Mouse (Mus musculus) heart, adult 2 months (tissue): Measurements from ENCODE around the gene Gm49337. TPM values are rescaled to one million over a fixed set of nuclear protein-coding genes. Genes with fewer than 3 reads are reported as not detected.

Source experiments
- DNase-seq, 2 experiments: peaks; one replicate each; pipeline ENCODE4 v3.0.0; 2021
- H3K27ac ChIP-seq: fragments of 200-600 bp; 2 replicates; pipeline ENCODE4 v1.8.1; 2022
- H3K27me3 ChIP-seq: fragments of 200-500 bp; 2 replicates; pipeline ENCODE4 v1.6.1; 2012; ENCODE audit warnings: mild to moderate bottlenecking, low read length, inconsistent platforms, mixed read lengths; ENCODE audit not compliant: control insufficient read depth, insufficient read depth
- H3K36me3 ChIP-seq: fragments of 200-500 bp; 2 replicates; pipeline ENCODE4 v1.6.1; 2012; ENCODE audit warnings: low read length, inconsistent platforms; ENCODE audit not compliant: control insufficient read depth, insufficient read depth
- H3K4me1 ChIP-seq: fragments of 200-500 bp; 2 replicates; pipeline ENCODE4 v1.6.1; 2011; ENCODE audit warnings: low read length; ENCODE audit not compliant: control insufficient read depth, insufficient read depth
- H3K4me3 ChIP-seq: fragments of 200-600 bp; 2 replicates; pipeline ENCODE4 v1.8.1; 2022
- H3K79me2 ChIP-seq: fragments of 200-500 bp; replicated peaks from 2 replicates; pipeline ENCODE4 v1.6.1; 2012; ENCODE audit warnings: mild to moderate bottlenecking, inconsistent platforms, low read length, moderate library complexity, mixed read lengths; ENCODE audit not compliant: control insufficient read depth, insufficient read depth
- H3K9ac ChIP-seq: fragments of 200-500 bp; 2 replicates; pipeline ENCODE4 v1.6.1; 2012; ENCODE audit warnings: low read depth, mild to moderate bottlenecking, control low read depth, inconsistent platforms, low read length, mixed read lengths
- CTCF ChIP-seq: fragments of 200-600 bp; IDR thresholded peaks from 2 replicates; pipeline ENCODE4 v1.8.1; 2022; ENCODE audit warnings: antibody characterized with exemption, mild to moderate bottlenecking, moderate library complexity
- EP300 ChIP-seq: fragments of 200-500 bp; IDR thresholded peaks from 2 replicates; pipeline ENCODE4 v1.6.1; 2011; ENCODE audit warnings: low read depth, low read length, control low read depth; ENCODE audit not compliant: insufficient read depth
- POLR2A ChIP-seq: fragments of 200-500 bp; IDR thresholded peaks from 2 replicates; pipeline ENCODE4 v1.6.1; 2011; ENCODE audit warnings: mild to moderate bottlenecking, low read depth, low read length, control low read depth; ENCODE audit not compliant: insufficient read depth
- WGBS: fragments of 180-500 bp; shearing (Covaris S2); methylation state at CpG from one replicate; pipeline ENCODE4 v1.1.7; 2018; 5-methylcytosine and 5-hydroxymethylcytosine counted together
- intact Hi-C: fragments of 180-260 bp; cut with DNase I; formaldehyde crosslinking; loops from one replicate; pipeline ENCODE4 v1.15.1; 2025
- polyA plus RNA-seq: library from polyadenylated mRNA; depleted of rRNA; stranded (reverse); fragments of >200 nt; gene quantifications from 2 replicates; pipeline ENCODE4 v1.2.3, GENCODE M21; 2012
- total RNA-seq, 2 experiments: library from RNA; stranded (reverse); gene quantifications; 2 replicates each; pipeline ENCODE4 v1.2.3; 2021

Gene Gm49337
- total and polyA plus RNA-seq, 3 experiments: 0.16 to 0.37 TPM; not detected in 1

- no peak for DNase-seq
- intact Hi-C loops: no loop called here
- H3K27me3 ChIP-seq: no peaks in the 10 kb centered on the region
- H3K4me1 ChIP-seq: no peaks in the 10 kb centered on the region
- no peaks in the 10 kb centered on the region for H3K36me3 ChIP-seq
- TF ChIP-seq EP300 (no peak), CTCF (peak; percentile 85)
- no peak overlapping the region for H3K9ac ChIP-seq
- WGBS: 28% methylated on average over 2 of the region's 2 CpGs
- H3K79me2 ChIP-seq: no peaks in the 10 kb centered on the region
- H3K27ac ChIP-seq: no peak overlapping the region
- no peak overlapping the region for H3K4me3 ChIP-seq
These were observed 38.2 kb upstream of the Gm49337 start for GRCm38 (mm10) chr4:116134990-116135389.

DNA sequence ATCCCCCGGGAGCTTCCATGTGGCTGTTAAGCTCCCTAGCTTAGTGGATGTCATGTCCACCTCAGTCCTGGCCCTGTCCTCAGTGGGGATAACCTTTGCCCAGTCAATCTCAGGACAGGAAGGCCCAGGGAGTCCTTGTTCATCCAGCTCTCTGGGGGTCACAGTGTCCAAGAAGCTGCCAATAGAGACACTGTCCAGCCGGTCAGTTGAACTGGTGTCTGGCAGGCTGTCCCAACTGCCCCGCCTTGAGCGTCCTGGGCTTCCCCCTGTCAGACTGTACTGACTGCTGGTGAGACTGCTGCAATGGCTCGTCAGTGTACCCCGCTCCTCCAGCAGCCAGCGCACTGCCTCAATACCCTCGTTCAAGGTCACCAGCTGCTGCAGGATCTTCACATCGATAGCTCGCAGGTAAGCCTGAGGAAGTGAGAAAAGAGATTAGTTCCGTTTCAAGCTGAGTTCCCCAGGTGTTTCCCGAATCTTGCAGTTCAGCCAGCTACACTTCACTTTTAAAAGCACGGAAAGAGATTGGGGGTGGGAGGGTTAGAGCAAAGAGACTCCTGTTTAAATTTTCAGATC lies 35.7 kb upstream of the Gm49337 start:
- no peaks in the 10 kb centered on the region for H3K4me1 ChIP-seq
- no peak overlapping the region for H3K4me3 ChIP-seq
- H3K79me2 ChIP-seq: no peaks in the 10 kb centered on the region
- intact Hi-C loops: no loop called here
- H3K36me3 ChIP-seq: no peaks in the 10 kb centered on the region
- no peak overlapping the region for H3K27ac ChIP-seq
- 55% methylated on average over 13 of the region's 13 CpGs for WGBS
- no peak for DNase-seq
- H3K9ac ChIP-seq: no peak overlapping the region
- no peak for TF ChIP-seq CTCF
- no peak for TF ChIP-seq EP300
- TF ChIP-seq POLR2A: no peak
- no peaks in the 10 kb centered on the region for H3K27me3 ChIP-seq

DNA sequence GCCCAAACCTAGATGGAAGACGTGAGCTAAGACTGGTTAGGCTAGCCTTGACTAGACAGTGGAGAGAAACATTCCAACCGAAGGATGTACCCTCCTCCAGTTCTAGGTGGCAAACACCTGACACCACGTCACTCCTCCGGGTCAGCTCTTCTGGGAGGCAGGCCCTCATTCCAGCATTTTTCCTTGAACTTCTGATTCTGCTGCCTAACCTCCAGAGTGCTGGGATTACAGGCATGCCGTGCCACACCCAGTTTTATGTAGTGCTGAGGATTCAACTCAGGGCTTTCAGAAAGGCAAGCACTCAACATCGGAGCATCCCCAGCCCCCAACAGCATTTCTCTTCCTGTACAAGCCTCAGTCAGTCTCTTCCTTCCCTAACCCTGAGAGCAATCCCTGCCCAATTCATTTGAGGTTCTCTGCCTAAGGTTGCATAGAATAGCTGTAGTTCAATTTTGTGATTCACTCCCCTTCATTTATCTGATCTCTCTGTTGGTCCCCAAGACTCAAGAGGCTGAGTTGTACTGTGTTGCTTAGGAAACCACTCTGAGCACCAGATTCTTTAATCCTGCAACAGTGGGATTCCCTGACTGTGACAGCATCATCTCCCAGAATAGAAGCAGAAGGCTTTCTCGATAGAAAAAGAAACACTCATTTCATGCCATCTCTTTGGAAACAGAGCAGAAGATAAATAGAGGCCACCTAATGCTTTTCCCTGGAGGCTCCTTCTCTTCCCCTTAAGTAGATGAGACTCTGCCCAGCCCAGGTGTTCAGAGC lies 32.2 kb upstream of the Gm49337 start:
- Histone ChIP-seq H3K4me3 (no peak overlapping the region), H3K4me1 (peaks cover 5% of the 10 kb centered on the region), H3K27me3 (no peaks in the 10 kb centered on the region), H3K36me3 (no peaks in the 10 kb centered on the region), H3K9ac (no peak overlapping the region), H3K27ac (no peak overlapping the region), H3K79me2 (no peaks in the 10 kb centered on the region)
- 73% methylated on average over 7 of the region's 7 CpGs for WGBS
- no peak for TF ChIP-seq CTCF
- no peak for TF ChIP-seq EP300
- no peak for TF ChIP-seq POLR2A
- intact Hi-C loops: no loop called here
- no peak for DNase-seq

DNA sequence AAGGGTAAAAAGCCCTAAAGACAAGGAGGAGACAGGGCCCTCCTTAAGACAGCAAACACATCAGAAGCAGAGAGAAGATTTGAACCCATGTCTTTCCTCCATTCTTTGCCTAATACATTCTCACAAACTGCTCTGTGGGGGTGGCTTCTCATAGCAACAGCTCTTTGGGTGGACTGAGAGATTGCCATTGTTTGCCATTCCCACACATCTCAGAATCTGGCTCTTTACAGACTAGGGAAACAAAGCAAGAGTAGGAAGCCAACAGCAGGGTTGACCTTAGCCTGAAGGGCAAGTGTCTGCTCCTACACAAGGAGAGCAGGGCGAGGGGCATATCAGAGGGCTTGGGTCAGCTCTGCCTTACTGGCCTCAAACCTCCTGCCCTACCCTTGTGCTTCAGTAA lies 31.4 kb upstream of the Gm49337 start:
- Histone ChIP-seq H3K4me3 (no peak overlapping the region), H3K4me1 (peaks cover 5% of the 10 kb centered on the region), H3K27ac (no peak overlapping the region), H3K9ac (no peak overlapping the region), H3K79me2 (no peaks in the 10 kb centered on the region), H3K36me3 (no peaks in the 10 kb centered on the region), H3K27me3 (no peaks in the 10 kb centered on the region)
- TF ChIP-seq POLR2A (no peak), EP300 (no peak), CTCF (no peak)
- DNase-seq: no peak
- intact Hi-C loops: no loop called here
- 81% methylated on average over 1 of the region's 1 CpGs for WGBS

DNA sequence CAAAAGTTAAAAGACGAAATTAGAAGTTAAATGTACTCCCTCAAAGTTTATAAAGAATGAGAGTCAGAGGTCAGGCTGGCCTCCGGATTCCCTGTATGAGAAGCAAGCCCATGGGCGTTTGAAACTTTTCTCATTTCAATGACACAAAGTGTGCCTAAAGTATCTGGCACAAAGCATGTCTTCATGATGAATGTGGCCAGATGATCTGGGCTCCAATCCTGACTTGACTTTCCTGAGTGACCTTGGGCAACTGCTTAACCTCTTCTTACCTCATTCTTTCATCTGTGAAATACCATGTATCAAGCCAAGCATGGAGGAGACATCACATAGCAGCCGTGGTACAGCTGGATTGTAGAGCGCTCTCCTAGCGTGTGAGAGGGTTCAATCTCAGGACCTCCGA lies 30.9 kb upstream of the Gm49337 start:
- 85% methylated on average over 7 of the region's 7 CpGs for WGBS
- intact Hi-C loops: no loop called here

GRCm38 (mm10) chr4:116143317-116143811 lies 29.8 kb upstream of the Gm49337 start:
- no peaks in the 10 kb centered on the region for H3K36me3 ChIP-seq
- peak overlapping the region; percentile 18 for H3K4me3 ChIP-seq
- H3K27me3 ChIP-seq: no peaks in the 10 kb centered on the region
- H3K79me2 ChIP-seq: no peaks in the 10 kb centered on the region
- H3K4me1 ChIP-seq: peaks cover 5% of the 10 kb centered on the region
- no peak for TF ChIP-seq POLR2A
- TF ChIP-seq CTCF: no peak
- no peak for TF ChIP-seq EP300
- peak overlapping the region; percentile 42; the same call in 1 of the 2 replicates for H3K9ac ChIP-seq
- H3K27ac ChIP-seq: no peak overlapping the region; the same call in 1 of the 2 replicates
- peak; percentile 32 to 47 for DNase-seq
- 17% methylated on average over 7 of the region's 7 CpGs for WGBS
- intact Hi-C loops: no loop called here

More for the DNA sequence above, 30.9 kb upstream of the Gm49337 start:
- TF ChIP-seq POLR2A (no peak), EP300 (no peak), CTCF (no peak)
- Histone ChIP-seq H3K27me3 (no peaks in the 10 kb centered on the region), H3K4me1 (peaks cover 5% of the 10 kb centered on the region), H3K79me2 (no peaks in the 10 kb centered on the region), H3K4me3 (no peak overlapping the region), H3K27ac (no peak overlapping the region), H3K9ac (no peak overlapping the region), H3K36me3 (no peaks in the 10 kb centered on the region)
- no peak for DNase-seq
